Mouse (Mus musculus) limb, embryonic 12.5 days (tissue): ENCODE data around the gene Pam. TPM values are rescaled to one million over a fixed set of nuclear protein-coding genes. Genes with fewer than 3 reads are reported as not detected.
A peak's percentile ranks its signal among the peaks of the same experiment; 100 is the strongest.

Experiments used
- ATAC-seq: fragments of 200-750 bp; cut with Nextera tagmentation; 2 replicates; pipeline ENCODE4 v1.8.0; 2017; ENCODE audit warnings: low read depth, moderate TSS enrichment; ENCODE audit not compliant: insufficient number of reproducible peaks, insufficient read depth, low FRiP score, low TSS enrichment
- H3K27ac ChIP-seq: fragments of 300-500 bp; sonication (generic); 2 replicates; pipeline ENCODE4 v1.5.1; 2016; ENCODE audit warnings: mild to moderate bottlenecking, moderate library complexity
- H3K27me3 ChIP-seq: fragments of 300-500 bp; sonication (generic); 2 replicates; pipeline ENCODE4 v1.6.1; 2016; ENCODE audit warnings: mild to moderate bottlenecking, moderate library complexity
- H3K36me3 ChIP-seq: fragments of 300-500 bp; sonication (generic); 2 replicates; pipeline ENCODE4 v1.6.1; 2016; ENCODE audit warnings: mild to moderate bottlenecking, moderate library complexity
- H3K4me1 ChIP-seq: fragments of 300-500 bp; sonication (generic); replicated peaks from 2 replicates; pipeline ENCODE4 v1.6.1; 2016
- H3K4me2 ChIP-seq: fragments of 300-500 bp; sonication (generic); 2 replicates; pipeline ENCODE4 v1.6.1; 2016; ENCODE audit warnings: mild to moderate bottlenecking, moderate library complexity
- H3K4me3 ChIP-seq: fragments of 300-500 bp; sonication (generic); replicated peaks from 2 replicates; pipeline ENCODE4 v1.5.1; 2016; ENCODE audit warnings: mild to moderate bottlenecking
- H3K9ac ChIP-seq: fragments of 300-500 bp; sonication (generic); replicated peaks from 2 replicates; pipeline ENCODE4 v1.6.1; 2016; ENCODE audit warnings: mild to moderate bottlenecking, moderate library complexity
- H3K9me3 ChIP-seq: fragments of 300-500 bp; sonication (generic); 2 replicates; pipeline ENCODE4 v1.6.1; 2016; ENCODE audit warnings: mild to moderate bottlenecking, moderate library complexity
- WGBS: fragments of 180-500 bp; shearing (Covaris S2); methylation state at CpG from one replicate; pipeline ENCODE4 v1.1.7; 2016; 5-methylcytosine and 5-hydroxymethylcytosine counted together
- polyA plus RNA-seq: library from polyadenylated mRNA; unstranded; fragments of >200 nt; fragmentation: Nextera tagmentation; extraction: Ambion mirVana; gene quantifications from 2 replicates; pipeline ENCODE4 v1.2.1, GENCODE M21; 2016

Gene Pam
- polyA plus RNA-seq, 1 experiment from 2014 or later, result 33.0 TPM

- ATAC-seq, result no peak
- H3K4me3 ChIP-seq, result no peak overlapping the region
- no peaks in the 10 kb centered on the region for H3K4me1 ChIP-seq
- H3K9ac ChIP-seq, result no peak overlapping the region
- no peaks in the 10 kb centered on the region for H3K9me3 ChIP-seq
- 92% methylated on average over 8 of the region's 8 CpGs for WGBS
- no peak overlapping the region for H3K4me2 ChIP-seq
- H3K27ac ChIP-seq, result no peak overlapping the region
- no peaks in the 10 kb centered on the region for H3K27me3 ChIP-seq
- no peaks in the 10 kb centered on the region for H3K36me3 ChIP-seq
Measured at GRCm38 (mm10) chr1:98055591-98055990, 39.9 kb downstream of the Pam start.

GRCm38 (mm10) chr1:98053994-98054393, 41.5 kb downstream of the Pam start:
- Histone ChIP-seq H3K4me1 (no peaks in the 10 kb centered on the region), H3K4me2 (no peak overlapping the region), H3K9ac (no peak overlapping the region), H3K27me3 (no peaks in the 10 kb centered on the region), H3K36me3 (no peaks in the 10 kb centered on the region), H3K27ac (no peak overlapping the region), H3K9me3 (no peaks in the 10 kb centered on the region), H3K4me3 (no peak overlapping the region)
- ATAC-seq, result no peak
- WGBS, result 72% methylated on average over 3 of the region's 3 CpGs

- 83% methylated on average over 2 of the region's 2 CpGs for WGBS
- Histone ChIP-seq H3K4me3 (no peak overlapping the region), H3K4me1 (peaks cover 2% of the 10 kb centered on the region; the same call in 1 of the 2 replicates), H3K27me3 (no peaks in the 10 kb centered on the region), H3K9ac (no peak overlapping the region), H3K36me3 (no peaks in the 10 kb centered on the region), H3K27ac (no peak overlapping the region), H3K4me2 (no peak overlapping the region), H3K9me3 (no peaks in the 10 kb centered on the region)
- ATAC-seq, result no peak
Measured at GRCm38 (mm10) chr1:98053447-98053846, 42.0 kb downstream of the Pam start.

- H3K4me2 ChIP-seq, result no peak overlapping the region
- no peaks in the 10 kb centered on the region for H3K27me3 ChIP-seq
- H3K9me3 ChIP-seq, result no peaks in the 10 kb centered on the region
- no peak overlapping the region for H3K9ac ChIP-seq
- H3K27ac ChIP-seq, result no peak overlapping the region
- WGBS, result 92% methylated on average over 4 of the region's 4 CpGs
- peaks cover 8% of the 10 kb centered on the region for H3K4me1 ChIP-seq
- no peak overlapping the region for H3K4me3 ChIP-seq
- no peak for ATAC-seq
- H3K36me3 ChIP-seq, result no peaks in the 10 kb centered on the region
Measured at GRCm38 (mm10) chr1:98052775-98053174, 42.7 kb downstream of the Pam start.

DNA sequence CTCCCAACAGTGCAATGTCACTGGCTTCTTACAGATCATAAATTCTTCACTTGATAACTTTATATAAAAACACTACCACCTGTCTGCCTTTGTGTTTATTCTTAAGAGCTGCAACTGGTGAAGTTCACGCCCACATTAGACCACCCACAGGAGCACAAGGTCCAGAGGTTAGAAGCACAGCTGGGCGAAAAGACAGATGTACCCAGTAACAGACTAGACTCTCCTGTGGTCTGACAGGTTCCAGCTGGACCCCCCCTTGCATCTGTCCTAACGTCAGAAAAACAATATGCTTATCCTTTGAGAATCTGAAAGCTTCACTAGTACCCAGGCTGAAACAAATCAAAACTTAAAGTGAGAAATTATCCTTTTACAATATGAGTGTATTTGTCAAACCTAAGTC, 44.4 kb downstream of the Pam start:
- no peaks in the 10 kb centered on the region for H3K9me3 ChIP-seq
- H3K4me2 ChIP-seq, result no peak overlapping the region
- H3K9ac ChIP-seq, result no peak overlapping the region
- ATAC-seq, result peak; percentile 44; the same call in 1 of the 2 replicates
- H3K36me3 ChIP-seq, result no peaks in the 10 kb centered on the region
- 26% methylated on average over 3 of the region's 3 CpGs for WGBS
- H3K4me1 ChIP-seq, result peaks cover 17% of the 10 kb centered on the region
- no peaks in the 10 kb centered on the region for H3K27me3 ChIP-seq
- H3K4me3 ChIP-seq, result no peak overlapping the region
- H3K27ac ChIP-seq, result no peak overlapping the region

GRCm38 (mm10) chr1:98049756-98050155, 45.7 kb downstream of the Pam start:
- no peak for ATAC-seq
- 84% methylated on average over 7 of the region's 7 CpGs for WGBS

GRCm38 (mm10) chr1:98048218-98048801, 47.1 kb downstream of the Pam start:
- 20% methylated on average over 5 of the region's 5 CpGs for WGBS
- no peak overlapping the region for H3K4me2 ChIP-seq

More at GRCm38 (mm10) chr1:98049756-98050155, 45.7 kb downstream of the Pam start:
- Histone ChIP-seq H3K9ac (no peak overlapping the region), H3K27ac (no peak overlapping the region), H3K36me3 (no peaks in the 10 kb centered on the region), H3K9me3 (no peaks in the 10 kb centered on the region), H3K4me3 (no peak overlapping the region), H3K4me1 (peaks cover 17% of the 10 kb centered on the region), H3K4me2 (no peak overlapping the region), H3K27me3 (no peaks in the 10 kb centered on the region)

GRCm38 (mm10) chr1:98047284-98048217, 47.9 kb downstream of the Pam start:
- Histone ChIP-seq H3K4me3 (no peak overlapping the region), H3K4me1 (peaks cover 17% of the 10 kb centered on the region), H3K4me2 (peak overlapping the region; percentile 27), H3K36me3 (no peaks in the 10 kb centered on the region), H3K9ac (no peak overlapping the region), H3K27ac (no peak overlapping the region), H3K27me3 (no peaks in the 10 kb centered on the region), H3K9me3 (no peaks in the 10 kb centered on the region)
- WGBS, result 20% methylated on average over 10 of the region's 10 CpGs
- ATAC-seq, result peak; percentile 73; the same call in 1 of the 2 replicates

More at GRCm38 (mm10) chr1:98048218-98048801, 47.1 kb downstream of the Pam start:
- ATAC-seq, result no peak
- no peak overlapping the region for H3K27ac ChIP-seq
- no peaks in the 10 kb centered on the region for H3K27me3 ChIP-seq
- no peaks in the 10 kb centered on the region for H3K9me3 ChIP-seq
- H3K9ac ChIP-seq, result no peak overlapping the region
- no peak overlapping the region for H3K4me3 ChIP-seq
- H3K36me3 ChIP-seq, result no peaks in the 10 kb centered on the region
- H3K4me1 ChIP-seq, result peaks cover 17% of the 10 kb centered on the region

DNA sequence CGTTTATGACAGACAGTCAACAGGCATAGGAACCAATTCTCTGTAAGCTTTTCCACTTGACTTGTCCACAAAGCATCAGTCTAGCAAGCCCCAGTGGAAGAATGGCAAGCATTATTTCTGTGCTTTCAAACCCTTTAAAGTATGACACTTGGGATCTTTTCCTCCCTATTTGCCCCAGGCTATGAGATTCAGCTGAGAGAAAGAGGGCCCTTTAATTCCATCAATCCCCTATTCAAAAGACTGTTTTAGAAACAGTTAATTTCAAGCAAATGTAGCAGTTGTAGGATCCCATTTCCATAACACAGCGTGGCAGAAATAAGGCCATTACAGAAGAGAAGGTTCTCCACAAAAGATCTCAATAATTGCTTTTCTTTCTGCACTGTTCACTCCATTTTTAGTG, 53.0 kb downstream of the Pam start:
- no peaks in the 10 kb centered on the region for H3K27me3 ChIP-seq
- no peak overlapping the region for H3K27ac ChIP-seq
- no peak for ATAC-seq
- H3K9ac ChIP-seq, result no peak overlapping the region
- H3K36me3 ChIP-seq, result no peaks in the 10 kb centered on the region
- H3K4me1 ChIP-seq, result peaks cover 5% of the 10 kb centered on the region
- no peaks in the 10 kb centered on the region for H3K9me3 ChIP-seq
- 86% methylated on average over 2 of the region's 2 CpGs for WGBS
- H3K4me3 ChIP-seq, result no peak overlapping the region
- no peak overlapping the region for H3K4me2 ChIP-seq

DNA sequence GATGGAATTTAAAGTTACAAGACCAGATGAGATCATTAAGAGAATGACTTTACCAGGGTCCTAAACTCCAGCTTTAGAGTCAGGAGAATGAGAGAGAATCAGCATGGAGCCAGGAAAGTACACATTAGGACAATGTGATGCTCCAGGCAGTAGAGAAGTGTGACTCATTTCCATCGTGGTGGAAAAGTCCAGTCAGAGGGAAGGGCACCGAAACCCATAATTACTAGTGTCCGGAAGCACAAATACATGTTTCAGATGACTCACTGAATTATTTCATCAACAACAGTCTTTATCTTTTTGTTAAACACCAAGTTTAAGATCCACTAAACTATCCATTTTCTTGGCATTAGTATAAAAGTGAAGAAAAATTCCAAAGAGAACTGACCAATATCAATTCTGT, 57.2 kb downstream of the Pam start:
- no peak overlapping the region for H3K27ac ChIP-seq
- no peak overlapping the region for H3K9ac ChIP-seq
- no peaks in the 10 kb centered on the region for H3K9me3 ChIP-seq
- no peak overlapping the region for H3K4me3 ChIP-seq
- WGBS, result 79% methylated on average over 3 of the region's 3 CpGs
- H3K27me3 ChIP-seq, result no peaks in the 10 kb centered on the region
- H3K4me2 ChIP-seq, result no peak overlapping the region
- H3K4me1 ChIP-seq, result no peaks in the 10 kb centered on the region
- ATAC-seq, result no peak
- no peaks in the 10 kb centered on the region for H3K36me3 ChIP-seq

- H3K9ac ChIP-seq, result no peak overlapping the region
- no peak overlapping the region for H3K4me2 ChIP-seq
- H3K36me3 ChIP-seq, result no peaks in the 10 kb centered on the region
- no peaks in the 10 kb centered on the region for H3K4me1 ChIP-seq
- ATAC-seq, result no peak
- H3K27ac ChIP-seq, result no peak overlapping the region
- 78% methylated on average over 2 of the region's 2 CpGs for WGBS
- H3K9me3 ChIP-seq, result no peaks in the 10 kb centered on the region
- H3K4me3 ChIP-seq, result no peak overlapping the region
- H3K27me3 ChIP-seq, result no peaks in the 10 kb centered on the region
Measured at GRCm38 (mm10) chr1:98035736-98036135, 59.7 kb downstream of the Pam start.
